Mouse (Mus musculus) liver, embryonic 16.5 days (tissue): ENCODE measurements around the gene Pcsk6. TPM values are rescaled to one million over a fixed set of nuclear protein-coding genes. Genes with fewer than 3 reads are reported as not detected.

Source experiments
- ATAC-seq: fragments of 200-750 bp; cut with Nextera tagmentation; 2 replicates; pipeline ENCODE4 v1.8.0; 2017; ENCODE audit warnings: low read depth, mild to moderate bottlenecking, moderate number of reproducible peaks, moderate library complexity
- H3K27ac ChIP-seq: fragments of 300-500 bp; sonication (generic); 2 replicates; pipeline ENCODE4 v1.5.1; 2014; ENCODE audit warnings: mild to moderate bottlenecking, low read length
- H3K27me3 ChIP-seq: fragments of 300-500 bp; sonication (generic); 2 replicates; pipeline ENCODE4 v1.6.1; 2014; ENCODE audit warnings: low read depth, low read length, mixed read lengths; ENCODE audit not compliant: control insufficient read depth, insufficient read depth
- H3K36me3 ChIP-seq: fragments of 300-500 bp; sonication (generic); 2 replicates; pipeline ENCODE4 v1.6.1; 2014; ENCODE audit warnings: mild to moderate bottlenecking; ENCODE audit not compliant: control insufficient read depth, insufficient read depth
- H3K4me1 ChIP-seq: fragments of 300-500 bp; sonication (generic); 2 replicates; pipeline ENCODE4 v1.6.1; 2014; ENCODE audit warnings: low read depth, low read length, mixed read lengths; ENCODE audit not compliant: control insufficient read depth
- H3K4me2 ChIP-seq: fragments of 300-500 bp; sonication (generic); 2 replicates; pipeline ENCODE4 v1.6.1; 2014; ENCODE audit warnings: low read depth, low read length, mixed read lengths
- H3K4me3 ChIP-seq: fragments of 300-500 bp; sonication (generic); 2 replicates; pipeline ENCODE4 v1.5.1; 2014; ENCODE audit warnings: low read depth, mild to moderate bottlenecking, low read length
- H3K9ac ChIP-seq: fragments of 300-500 bp; sonication (generic); 2 replicates; pipeline ENCODE4 v1.6.1; 2014; ENCODE audit warnings: low read depth, low read length
- H3K9me3 ChIP-seq: fragments of 300-500 bp; sonication (generic); replicated peaks from 2 replicates; pipeline ENCODE4 v1.6.1; 2016; ENCODE audit warnings: low read length; ENCODE audit not compliant: control insufficient read depth
- WGBS: fragments of 180-500 bp; shearing (Covaris S2); extraction: QIAGEN DNeasy Blood & Tissue Kit; methylation state at CpG from one replicate; pipeline ENCODE4 v1.1.7; 2014; ENCODE audit not compliant: insufficient replicate concordance; 5-methylcytosine and 5-hydroxymethylcytosine counted together
- polyA plus RNA-seq: library from polyadenylated mRNA; unstranded; fragments of >200 nt; fragmentation: Nextera tagmentation; extraction: Ambion mirVana; gene quantifications from 2 replicates; pipeline ENCODE4 v1.2.1, GENCODE M21; 2015

Pcsk6 gene
- polyA plus RNA-seq, 1 experiment from 2014 or later = 1.5 TPM

DNA sequence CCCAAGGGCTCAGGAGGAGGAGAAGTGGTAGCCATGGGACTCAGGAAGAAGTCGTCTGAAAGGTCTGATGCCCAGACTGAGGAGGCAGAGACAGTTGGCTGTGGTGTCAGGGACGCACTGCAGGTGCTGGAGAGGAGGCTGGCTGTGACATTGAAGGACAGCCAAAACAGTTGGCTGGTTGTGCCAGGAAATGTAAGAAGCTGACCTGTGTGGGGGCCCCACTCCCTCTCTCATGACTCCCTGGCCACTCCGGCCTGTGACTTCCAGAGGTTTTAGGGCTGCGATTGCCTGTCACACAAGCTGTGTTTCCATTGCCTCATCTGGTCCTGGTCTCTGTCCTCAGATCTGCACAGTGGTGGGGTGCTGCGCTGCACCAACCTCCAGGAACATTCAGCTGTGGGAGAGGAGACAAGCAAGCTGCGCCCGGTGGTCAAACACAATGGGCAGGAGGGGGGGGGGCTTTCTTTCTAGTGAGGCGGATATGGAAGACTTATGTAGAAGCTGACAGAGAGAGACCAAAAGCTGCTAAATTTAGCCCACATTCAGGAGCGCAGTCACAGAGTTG is 30.8 kb downstream of the Pcsk6 start:
- WGBS = 53% methylated on average over 9 of the region's 9 CpGs
- Histone ChIP-seq H3K27me3 (no peaks in the 10 kb centered on the region), H3K36me3 (no peaks in the 10 kb centered on the region), H3K27ac (no peak overlapping the region), H3K9ac (no peak overlapping the region), H3K9me3 (no peaks in the 10 kb centered on the region), H3K4me3 (no peak overlapping the region), H3K4me1 (no peaks in the 10 kb centered on the region), H3K4me2 (no peak overlapping the region)
- no peak for ATAC-seq

DNA sequence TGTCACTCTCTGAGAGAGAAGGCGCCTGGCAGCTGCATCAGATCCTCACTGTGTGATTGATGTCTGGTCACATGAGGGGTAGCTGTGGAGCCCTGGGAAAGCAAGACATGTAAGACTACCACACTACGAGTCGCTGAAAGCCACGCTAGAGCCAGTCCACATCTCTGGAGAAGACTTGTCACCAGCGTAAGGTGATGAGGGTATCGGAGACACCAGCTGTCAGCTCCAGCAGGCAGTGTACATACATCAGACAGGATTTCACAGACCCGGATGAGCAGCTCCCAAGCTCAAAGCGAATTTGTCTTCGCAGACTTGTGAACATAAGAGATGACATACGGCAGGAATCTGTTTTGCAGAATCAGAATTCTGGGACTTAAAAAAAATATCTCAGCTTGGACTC is 32.0 kb downstream of the Pcsk6 start:
- no peaks in the 10 kb centered on the region for H3K4me1 ChIP-seq
- no peak overlapping the region for H3K4me3 ChIP-seq
- no peaks in the 10 kb centered on the region for H3K36me3 ChIP-seq
- no peaks in the 10 kb centered on the region for H3K27me3 ChIP-seq
- H3K4me2 ChIP-seq = no peak overlapping the region
- no peak for ATAC-seq
- WGBS = 76% methylated on average over 10 of the region's 10 CpGs
- no peaks in the 10 kb centered on the region for H3K9me3 ChIP-seq
- H3K27ac ChIP-seq = no peak overlapping the region
- no peak overlapping the region for H3K9ac ChIP-seq

DNA sequence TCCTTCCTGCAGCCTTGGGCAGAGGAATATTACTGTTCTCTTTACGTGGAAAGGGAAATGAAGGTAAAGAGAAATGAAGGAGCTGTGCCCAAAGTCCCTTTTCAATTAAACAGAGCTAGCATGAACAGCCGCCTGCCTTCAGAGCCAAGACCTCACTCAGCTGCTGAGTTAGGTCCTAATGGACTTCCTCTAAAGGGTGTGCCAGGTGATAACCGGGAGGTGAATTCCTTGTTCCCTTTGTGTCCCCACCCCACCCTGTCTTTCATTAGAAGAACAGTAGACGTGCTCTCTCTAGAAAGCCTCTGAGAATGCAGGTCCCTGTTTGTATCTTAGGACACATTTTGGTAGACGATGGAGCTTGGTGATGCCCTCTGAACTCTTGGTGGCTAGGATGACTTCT is 33.7 kb downstream of the Pcsk6 start:
- no peaks in the 10 kb centered on the region for H3K36me3 ChIP-seq
- no peak overlapping the region for H3K27ac ChIP-seq
- WGBS = 48% methylated on average over 5 of the region's 5 CpGs
- H3K27me3 ChIP-seq = no peaks in the 10 kb centered on the region
- no peak overlapping the region for H3K4me2 ChIP-seq
- no peak overlapping the region for H3K4me3 ChIP-seq
- no peaks in the 10 kb centered on the region for H3K9me3 ChIP-seq
- no peaks in the 10 kb centered on the region for H3K4me1 ChIP-seq
- ATAC-seq = no peak
- no peak overlapping the region for H3K9ac ChIP-seq

DNA sequence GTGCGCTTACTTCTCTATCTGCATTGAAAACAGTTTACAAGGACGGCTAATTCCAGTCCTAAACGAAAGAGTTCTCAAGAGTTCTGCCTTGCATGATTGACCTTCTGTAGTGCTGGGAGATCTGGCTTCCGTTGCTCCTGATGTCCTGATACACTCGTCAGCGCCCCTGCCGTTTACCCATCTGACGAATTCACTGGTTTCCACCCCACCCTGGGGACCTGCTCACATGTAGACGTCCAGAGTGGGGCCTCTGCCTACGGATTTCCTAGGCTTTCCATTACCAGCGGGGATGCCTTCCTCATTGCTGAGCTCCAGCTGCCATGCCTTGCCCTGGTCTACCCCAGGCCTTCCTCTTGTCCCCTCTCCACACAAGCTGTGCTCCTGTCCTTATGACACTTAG is 39.7 kb downstream of the Pcsk6 start:
- no peak for ATAC-seq
- H3K9me3 ChIP-seq = no peaks in the 10 kb centered on the region
- no peak overlapping the region for H3K4me2 ChIP-seq
- H3K36me3 ChIP-seq = no peaks in the 10 kb centered on the region
- 76% methylated on average over 11 of the region's 11 CpGs for WGBS
- no peaks in the 10 kb centered on the region for H3K27me3 ChIP-seq
- H3K27ac ChIP-seq = no peak overlapping the region
- H3K4me3 ChIP-seq = no peak overlapping the region
- no peak overlapping the region for H3K9ac ChIP-seq
- no peaks in the 10 kb centered on the region for H3K4me1 ChIP-seq

DNA sequence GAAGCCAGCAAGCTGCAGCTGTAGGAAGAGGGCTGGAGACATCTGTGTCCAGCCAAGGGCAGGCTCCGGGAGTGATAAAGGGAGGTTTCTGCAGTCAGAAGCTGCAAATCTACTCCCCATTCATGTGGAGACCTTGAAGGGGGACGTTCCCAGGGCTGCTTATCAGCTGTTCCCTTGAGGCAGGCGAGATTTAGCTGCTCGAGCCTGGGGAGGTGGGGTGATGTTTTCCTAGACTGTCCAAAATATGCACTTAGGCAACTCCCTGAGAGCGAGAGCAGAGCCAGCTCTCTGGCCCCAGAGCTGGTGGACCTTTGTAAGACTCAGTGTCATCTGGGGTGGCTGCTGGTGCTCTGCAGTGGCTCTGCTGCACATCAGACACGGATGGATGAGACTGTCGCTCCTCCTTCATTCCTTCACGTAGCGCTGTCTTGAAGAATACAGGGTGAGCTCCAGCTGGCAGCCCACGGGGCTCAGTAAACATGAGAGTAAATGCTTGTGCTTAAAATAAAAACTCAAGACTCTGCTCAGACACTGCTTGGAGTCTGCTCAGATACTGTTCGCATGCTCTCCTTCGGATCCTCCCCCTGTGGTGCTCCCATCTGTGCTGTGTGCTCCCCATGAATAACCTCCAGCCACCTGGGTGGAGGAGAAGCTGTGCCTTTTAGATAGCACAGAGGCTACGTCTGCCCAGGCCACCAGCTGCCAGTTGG is 41.1 kb downstream of the Pcsk6 start:
- no peaks in the 10 kb centered on the region for H3K36me3 ChIP-seq
- H3K27ac ChIP-seq = no peak overlapping the region
- WGBS = 41% methylated on average over 13 of the region's 13 CpGs
- ATAC-seq = peak; percentile 60
- H3K9ac ChIP-seq = no peak overlapping the region
- H3K4me1 ChIP-seq = no peaks in the 10 kb centered on the region
- no peaks in the 10 kb centered on the region for H3K9me3 ChIP-seq
- no peak overlapping the region for H3K4me2 ChIP-seq
- H3K4me3 ChIP-seq = no peak overlapping the region
- H3K27me3 ChIP-seq = no peaks in the 10 kb centered on the region

DNA sequence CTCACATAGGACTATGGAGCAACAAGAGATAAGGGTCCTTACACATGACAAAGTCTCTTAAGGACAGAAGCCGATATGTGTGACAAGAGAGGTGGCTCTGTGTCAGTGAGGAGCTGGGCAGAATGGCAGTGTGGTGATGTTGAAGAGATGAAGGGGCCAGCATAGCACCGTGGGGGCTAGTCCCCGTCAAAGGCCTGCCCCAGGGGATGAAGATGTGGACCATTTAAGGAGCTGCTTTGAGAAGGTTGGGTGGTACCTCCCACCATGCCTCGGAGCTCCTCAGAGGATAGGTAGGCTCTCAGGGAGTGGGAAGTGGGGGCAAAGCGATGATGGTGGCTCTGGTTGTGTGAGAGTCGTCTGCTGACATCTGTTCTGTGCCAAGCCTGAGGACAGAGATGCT is 41.9 kb downstream of the Pcsk6 start:
- no peak for ATAC-seq
- no peak overlapping the region for H3K4me3 ChIP-seq
- no peaks in the 10 kb centered on the region for H3K9me3 ChIP-seq
- WGBS = 59% methylated on average over 6 of the region's 6 CpGs
- no peak overlapping the region for H3K4me2 ChIP-seq
- H3K9ac ChIP-seq = no peak overlapping the region
- H3K4me1 ChIP-seq = no peaks in the 10 kb centered on the region
- H3K36me3 ChIP-seq = no peaks in the 10 kb centered on the region
- no peaks in the 10 kb centered on the region for H3K27me3 ChIP-seq
- H3K27ac ChIP-seq = no peak overlapping the region

DNA sequence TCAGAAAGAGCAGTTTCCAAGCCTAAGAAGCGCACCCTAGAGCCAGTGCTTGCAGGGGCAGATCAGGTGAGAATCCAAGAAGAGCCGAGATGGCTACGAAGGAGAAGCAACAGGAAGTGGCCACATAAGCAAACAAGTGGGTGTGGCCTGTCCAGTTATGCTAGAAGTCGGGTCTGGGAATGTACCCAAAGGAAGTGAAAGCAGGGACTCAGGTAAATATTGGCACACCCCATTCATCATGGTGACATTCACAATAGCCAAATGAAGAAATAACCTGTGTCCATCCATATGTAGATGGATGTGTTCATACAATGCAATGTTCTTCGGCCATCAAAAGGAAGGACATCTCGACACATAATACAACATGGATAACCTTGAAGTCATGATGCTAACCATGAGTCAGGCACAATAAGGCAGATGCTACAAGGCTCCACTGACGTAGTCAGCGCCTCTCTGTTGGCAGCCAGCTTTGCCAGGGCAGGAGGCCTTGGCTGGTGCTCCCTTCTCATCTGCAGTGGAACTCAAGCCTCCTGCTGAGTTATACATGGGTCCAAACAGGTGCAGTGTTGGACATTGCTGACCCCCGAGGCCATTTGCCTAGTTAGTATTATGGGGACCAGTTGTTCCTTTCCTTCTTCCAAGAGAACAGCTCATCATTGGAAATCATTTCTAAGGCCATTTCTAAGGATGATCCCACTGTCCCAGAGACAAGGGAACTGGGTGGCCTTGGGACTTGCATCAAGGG is 45.2 kb downstream of the Pcsk6 start:
- Histone ChIP-seq H3K36me3 (no peaks in the 10 kb centered on the region), H3K27ac (no peak overlapping the region), H3K9ac (no peak overlapping the region), H3K9me3 (no peaks in the 10 kb centered on the region), H3K27me3 (no peaks in the 10 kb centered on the region), H3K4me2 (no peak overlapping the region), H3K4me1 (no peaks in the 10 kb centered on the region), H3K4me3 (no peak overlapping the region)
- ATAC-seq = no peak
- WGBS = 58% methylated on average over 9 of the region's 9 CpGs

DNA sequence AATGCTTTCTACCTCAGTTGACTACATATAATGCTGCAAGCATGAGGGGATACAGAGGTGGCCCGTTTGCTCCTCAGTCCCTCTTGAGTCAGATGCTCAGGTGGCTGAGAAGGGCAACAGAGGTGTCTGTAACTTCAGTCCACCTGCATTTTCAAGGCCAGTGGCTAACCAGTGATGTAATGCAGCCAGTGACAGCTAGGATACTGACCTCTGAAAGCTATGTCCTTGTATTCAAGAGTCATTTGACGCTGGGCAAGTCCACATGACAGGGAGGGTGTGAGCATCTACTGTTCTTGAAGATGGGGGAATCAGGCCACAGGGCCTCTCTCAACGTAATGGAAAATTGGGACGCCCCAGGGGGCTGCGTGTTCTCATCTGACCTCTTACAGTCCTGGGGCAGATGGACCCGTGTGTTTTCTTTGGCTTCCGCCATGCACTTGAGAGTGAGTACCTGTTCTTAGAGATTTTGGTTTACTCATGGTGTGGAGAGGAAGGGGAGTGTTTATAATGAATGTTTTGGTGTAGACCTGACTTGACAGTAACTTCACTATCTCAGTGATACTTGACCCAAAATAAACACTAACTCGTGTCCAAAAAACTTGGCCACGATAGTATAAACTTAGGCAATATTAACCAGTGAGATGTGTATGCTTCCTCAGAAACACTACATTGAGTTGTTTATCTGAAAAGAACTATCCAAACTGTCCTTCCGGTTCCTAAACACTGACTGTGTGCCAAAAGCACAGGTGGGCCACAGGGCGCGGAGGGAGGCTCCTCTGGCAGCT is 48.0 kb downstream of the Pcsk6 start:
- 67% methylated on average over 12 of the region's 12 CpGs for WGBS
- Histone ChIP-seq H3K27me3 (no peaks in the 10 kb centered on the region), H3K9me3 (no peaks in the 10 kb centered on the region), H3K27ac (no peak overlapping the region), H3K4me2 (no peak overlapping the region), H3K4me1 (no peaks in the 10 kb centered on the region; the same call in 1 of the 2 replicates), H3K36me3 (no peaks in the 10 kb centered on the region), H3K4me3 (no peak overlapping the region), H3K9ac (no peak overlapping the region)
- no peak for ATAC-seq
